Mouse (Mus musculus) cortical plate, adult 2 months (tissue): ENCODE data around the gene C1qtnf4.

Source experiments
- CTCF ChIP-seq: fragments of 200-500 bp; IDR thresholded peaks from 2 replicates; pipeline ENCODE4 v1.5.1; 2011; ENCODE audit warnings: mild to moderate bottlenecking, control low read depth, low read length; ENCODE audit not compliant: insufficient read depth; ENCODE audit errors: extremely low read depth
- POLR2A ChIP-seq: fragments of 200-500 bp; IDR thresholded peaks from 2 replicates; pipeline ENCODE4 v1.6.1; 2011; ENCODE audit warnings: mild to moderate bottlenecking, low read length, control low read depth; ENCODE audit not compliant: insufficient read depth; ENCODE audit errors: extremely low read depth

GRCm38 (mm10) chr2:90864184-90864583 lies 21.5 kb upstream of the C1qtnf4 start:
- TF ChIP-seq CTCF (no peak), POLR2A (no peak)
